Mouse (Mus musculus) CH12.LX (cell line): ENCODE measurements at regions not wholly inside any gene's neighbourhood (a gene's known extent, or its start where the extent isn't known, plus 50 kb on each side); places are given as distances from the start of the nearest gene placed in this dataset.

Experiments used
- CHD2 ChIP-seq: IDR thresholded peaks from 2 replicates; pipeline ENCODE4 v1.6.1; 2011; ENCODE audit warnings: low read length, improper control_type of control experiment
- CTCF ChIP-seq, 2 experiments: IDR thresholded peaks in 1 of 2; conservative IDR thresholded peaks in 1 of 2; 2 replicates each; pipeline ENCODE4 v1.5.1; 2011 to 2012; ENCODE audit warnings: low read depth in 2 of 2, low read length in 2 of 2, improper control_type of control experiment in 1 of 2, inconsistent platforms in 1 of 2, mild to moderate bottlenecking in 1 of 2, moderate library complexity in 1 of 2
- EP300 ChIP-seq: IDR thresholded peaks from 2 replicates; pipeline ENCODE4 v1.6.1; 2011; ENCODE audit warnings: low read length, improper control_type of control experiment
- POLR2A ChIP-seq: IDR thresholded peaks from 2 replicates; pipeline ENCODE4 v1.6.1; 2011; ENCODE audit warnings: low read depth, mild to moderate bottlenecking, improper control_type of control experiment, low read length
- SMC3 ChIP-seq: IDR thresholded peaks from 2 replicates; pipeline ENCODE4 v1.6.1; 2011; ENCODE audit warnings: low read depth, low read length, improper control_type of control experiment
- ZMIZ1 ChIP-seq: IDR thresholded peaks from 2 replicates; pipeline ENCODE4 v1.6.1; 2012; ENCODE audit warnings: low read depth, mild to moderate bottlenecking, inconsistent platforms, low read length, improper control_type of control experiment

GRCm38 (mm10) chr8:35208357-35208756 is 557.2 kb upstream of the Gm19410 start:
- TF ChIP-seq SMC3 (no peak), CTCF (conservative IDR thresholded peaks at IDR 0.05 in 1 of 2, IDR thresholded peaks at IDR 0.05 in 1 of 2; ENCODE audit: low read depth in 2 of 2, low read length in 2 of 2) (no peak), POLR2A (no peak), CHD2 (no peak), ZMIZ1 (no peak), EP300 (no peak)
